Mouse (Mus musculus) gastrocnemius, adult 18-20 months (tissue): ENCODE results near the gene Med29. TPM values are rescaled to one million over a fixed set of nuclear protein-coding genes. Genes with fewer than 3 reads are reported as not detected.

Source experiments
- DNase-seq: peaks from one replicate; pipeline ENCODE4 v3.0.0; 2021; ENCODE audit warnings: low spot score
- long read RNA-seq, 2 experiments: library from polyadenylated mRNA; stranded (forward); transcript quantifications; one replicate each; pipeline ENCODE4 v2.0.0; 2021
- total RNA-seq, 2 experiments: library from RNA; stranded (reverse); gene quantifications; 2 replicates each; pipeline ENCODE4 v1.2.3; 2021

Gene Med29
- total RNA-seq = 10 to 100 TPM; 22.7 to 24.1 TPM
- long read RNA-seq, experiment 1, transcript Med29-201 (4 exons, 1,281 nt) = major isoform, 29 of 30 reads
- long read RNA-seq, experiment 1, partial matches to known transcripts = 0 of 30 reads
- long read RNA-seq, experiment 1, other reads (novel, unspliced or antisense) = 1 of 30 reads
- long read RNA-seq, experiment 2, transcript Med29-201 (4 exons, 1,281 nt) = major isoform, 29 of 31 reads
- long read RNA-seq, experiment 2, partial matches to known transcripts = 0 of 31 reads
- long read RNA-seq, experiment 2, other reads (novel, unspliced or antisense) = 2 of 31 reads

- peak; percentile 99 for DNase-seq
These were observed at the start of gene Med29, which contains the start of gene Paf1 for GRCm38 (mm10) chr7:28392429-28393271. Gene Med29, minus strand, starts transcription at chr7:28392708. Gene Paf1, plus strand, starts transcription at chr7:28392951.

DNA sequence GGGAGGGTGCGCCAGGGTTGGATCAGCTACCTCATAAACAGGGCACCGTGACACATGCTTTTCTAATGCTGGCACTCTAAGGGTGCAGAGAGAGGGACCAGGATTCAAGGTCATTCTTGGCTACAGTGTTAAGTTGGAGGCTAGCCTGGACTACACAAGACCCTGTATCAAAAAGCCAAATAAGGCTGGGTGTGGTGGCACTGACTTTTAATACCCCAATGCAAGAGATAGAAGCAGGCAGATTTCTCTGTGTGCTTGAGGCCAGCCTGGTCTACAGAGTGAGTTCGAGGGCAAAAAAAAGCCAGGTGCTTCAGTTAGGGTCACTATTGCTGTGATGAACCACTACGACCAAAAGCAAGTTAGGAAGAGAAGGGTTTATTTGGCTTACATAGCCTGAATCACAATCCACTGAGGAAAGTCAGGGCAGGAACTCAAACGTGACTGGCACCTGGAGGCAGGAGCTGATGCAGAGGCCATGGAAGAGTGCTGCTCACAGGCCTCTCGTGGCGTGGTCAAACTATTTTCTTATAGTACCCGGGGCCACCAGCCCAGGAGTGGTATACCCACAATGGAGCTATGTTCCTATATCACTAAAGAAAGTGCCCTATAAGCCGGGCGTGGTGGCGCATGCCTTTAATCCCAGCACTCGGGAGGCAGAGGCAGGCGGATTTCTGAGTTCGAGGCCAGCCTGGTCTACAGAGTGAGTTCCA lies 49.4 kb upstream of the Med29 start:
- DNase-seq = no peak

DNA sequence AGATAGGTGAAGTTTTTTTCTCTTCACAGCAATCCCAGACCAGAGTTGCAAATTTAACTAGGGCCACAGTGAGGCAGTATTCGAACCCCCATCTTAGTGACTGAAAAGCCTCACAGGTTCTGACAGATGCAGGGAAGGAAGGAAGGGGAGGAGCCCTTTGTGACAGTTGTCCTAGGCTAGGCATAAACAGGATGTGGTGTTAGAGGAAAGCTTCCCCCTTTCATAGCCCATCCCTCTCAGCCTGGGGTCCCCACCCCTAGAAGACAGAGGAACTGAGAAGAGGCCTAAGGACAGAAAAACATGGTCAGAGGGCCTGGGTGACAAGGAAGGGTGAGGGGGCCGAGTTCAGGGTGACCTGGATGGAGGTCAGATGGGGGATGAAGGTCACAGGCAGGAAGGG lies 48.2 kb upstream of the Med29 start:
- peak; percentile 10 for DNase-seq

DNA sequence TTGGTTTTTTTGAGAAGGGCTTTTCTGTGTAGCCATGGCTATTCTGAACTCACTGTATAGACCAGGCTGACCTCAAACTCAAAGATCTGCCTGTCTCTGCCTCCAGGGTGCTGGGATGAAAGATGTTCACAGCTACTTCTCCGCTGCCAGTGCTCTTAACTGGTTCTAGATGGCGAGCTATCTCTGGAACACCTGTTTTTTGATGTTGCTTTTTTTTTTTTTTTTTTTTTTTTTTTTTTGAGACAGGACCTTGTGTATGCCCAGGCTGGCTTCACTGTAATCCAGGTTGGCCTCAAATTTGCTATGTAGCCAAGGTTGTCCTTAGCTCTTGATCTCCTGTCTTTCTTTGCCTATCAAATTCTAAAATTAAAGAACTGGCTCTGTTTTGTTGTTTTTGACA lies 46.3 kb upstream of the Med29 start:
- DNase-seq = no peak

GRCm38 (mm10) chr7:28437964-28438363 lies 45.5 kb upstream of the Med29 start:
- DNase-seq = no peak

DNA sequence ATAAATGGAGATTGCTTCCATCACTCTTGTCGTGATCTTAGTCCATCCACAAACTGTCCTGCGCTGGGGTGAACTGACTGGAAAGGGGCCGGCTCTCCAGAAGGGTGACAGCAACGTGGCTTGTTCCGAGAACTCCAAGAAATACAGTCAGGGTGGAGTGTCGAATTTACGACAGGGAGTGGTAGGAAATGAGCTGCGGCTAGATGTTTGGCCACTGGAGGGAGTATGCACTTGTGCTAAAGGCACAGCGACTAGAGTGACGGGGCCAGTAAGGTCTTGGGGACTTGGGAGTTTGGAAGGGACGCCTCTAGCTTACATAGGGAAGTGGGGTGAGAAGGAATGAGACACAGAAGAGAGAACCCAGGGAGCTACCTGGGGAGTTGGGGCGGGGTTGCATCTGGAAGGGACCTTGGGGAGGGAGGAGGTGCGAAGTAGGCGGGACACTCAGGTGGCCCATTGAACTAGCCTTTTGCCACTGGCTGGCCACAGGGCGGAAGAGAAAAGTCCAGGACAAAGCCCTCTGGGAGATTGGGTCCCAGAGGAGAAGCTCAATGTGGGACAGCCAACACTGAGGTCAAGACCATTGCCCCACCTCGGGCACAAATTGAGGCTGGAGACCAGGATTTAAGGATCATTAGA lies 44.5 kb upstream of the Med29 start, which contains the start of gene Gmfg:
Gene Gmfg, plus strand, starts transcription at position 516 of the 639 bp plus-strand sequence.
- DNase-seq = peak; percentile 84

GRCm38 (mm10) chr7:28436271-28436904 lies 43.9 kb upstream of the Med29 start:
- peak; percentile 100 for DNase-seq

GRCm38 (mm10) chr7:28435660-28436259 lies 43.3 kb upstream of the Med29 start:
- peak; percentile 26 for DNase-seq

DNA sequence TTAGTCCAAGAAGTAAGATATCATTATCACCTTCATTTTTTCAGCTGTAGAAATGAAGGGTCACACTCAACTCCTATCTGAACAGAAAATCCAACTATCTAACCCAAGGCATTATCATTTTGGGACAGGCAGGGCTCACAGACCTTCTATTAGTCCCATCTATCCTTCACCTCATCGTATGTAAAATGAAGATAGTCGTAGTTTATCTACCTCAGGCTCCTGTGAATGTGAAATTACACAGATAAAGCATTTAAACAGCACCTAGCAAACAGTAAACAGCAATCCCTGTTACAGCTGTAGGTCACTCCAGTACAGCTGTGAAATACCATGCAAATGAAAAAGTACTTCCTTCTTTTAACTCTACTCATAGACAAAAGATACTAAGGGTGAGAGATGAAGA lies 39.7 kb upstream of the Med29 start:
- DNase-seq = no peak

- DNase-seq = no peak
These were observed 38.0 kb upstream of the Med29 start for GRCm38 (mm10) chr7:28430512-28430911.

- no peak for DNase-seq
These were observed 35.2 kb upstream of the Med29 start for GRCm38 (mm10) chr7:28427738-28428137.

- DNase-seq = no peak
These were observed 30.5 kb upstream of the Med29 start for GRCm38 (mm10) chr7:28423018-28423417.

DNA sequence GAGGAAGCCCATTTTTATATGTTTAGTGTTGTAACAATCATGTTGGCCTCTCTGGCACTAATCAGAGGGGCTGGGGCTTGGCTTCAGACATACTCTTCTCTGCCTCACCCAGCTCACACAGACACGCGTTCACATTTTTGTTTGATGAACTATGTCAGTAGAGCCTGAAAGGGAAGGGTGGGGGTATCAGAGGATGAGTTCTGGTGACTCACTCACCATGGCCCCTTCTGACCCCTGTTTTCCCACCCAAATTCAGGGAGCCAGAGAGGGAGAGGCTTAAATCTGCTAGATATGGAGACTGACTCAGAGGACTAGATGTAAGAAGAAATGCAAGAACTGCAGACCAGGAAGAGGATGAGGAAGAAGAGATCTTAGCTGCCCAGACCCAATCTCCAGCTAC lies 26.9 kb upstream of the Med29 start:
- peak; percentile 16 for DNase-seq

- peak; percentile 80 for DNase-seq
These were observed 25.7 kb upstream of the Med29 start for GRCm38 (mm10) chr7:28418096-28418670.

DNA sequence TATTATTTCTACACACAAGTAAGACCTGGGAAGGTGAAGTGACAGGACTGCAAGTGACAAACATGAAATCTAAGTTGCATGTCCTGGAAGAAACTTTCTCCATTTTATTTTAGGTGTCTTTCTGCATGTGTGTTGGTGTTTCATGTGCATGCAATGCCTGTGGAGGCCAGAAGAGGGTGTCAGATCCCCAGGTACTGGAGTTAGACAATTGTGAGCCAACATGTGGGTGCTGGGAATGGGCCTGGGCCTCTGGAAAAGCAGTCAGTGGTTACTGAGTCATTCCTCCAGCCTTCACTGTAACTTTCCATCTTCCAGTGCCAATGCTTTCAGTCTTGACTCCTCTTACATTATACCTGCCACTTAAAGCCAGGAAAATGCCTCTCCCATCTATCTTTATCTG lies 24.9 kb upstream of the Med29 start:
- no peak for DNase-seq

GRCm38 (mm10) chr7:28412826-28413225 lies 20.3 kb upstream of the Med29 start:
- DNase-seq = no peak

DNA sequence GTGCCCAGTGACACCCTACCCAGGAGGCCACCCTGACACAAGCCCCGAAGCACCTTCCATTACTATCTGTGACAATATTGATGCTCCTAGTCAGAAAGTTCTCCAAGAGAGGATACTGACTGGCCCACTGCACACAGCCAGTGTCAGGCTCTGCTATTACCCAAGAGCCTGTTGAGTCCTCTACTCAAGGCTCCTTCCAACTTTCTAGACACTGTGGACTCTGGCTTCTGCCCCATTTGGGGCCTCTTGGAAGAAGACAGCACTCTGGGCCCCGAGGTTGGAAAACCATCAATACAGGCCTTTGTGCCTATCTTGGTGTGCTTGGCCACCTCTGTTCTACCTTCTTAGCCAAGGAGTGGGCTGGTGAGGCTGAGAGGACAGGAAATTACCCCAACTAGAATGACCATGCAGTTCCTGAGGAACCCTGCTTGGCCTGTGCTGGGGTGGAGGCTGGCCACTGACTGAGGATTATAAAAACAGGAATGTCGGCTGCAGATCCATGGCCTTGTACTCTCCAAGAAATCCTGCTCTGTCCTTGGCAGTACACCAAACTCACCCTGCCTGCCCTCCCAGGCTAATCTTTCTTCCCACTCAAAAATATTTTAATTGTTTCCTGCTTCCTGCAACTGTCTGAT lies 18.4 kb upstream of the Med29 start:
- DNase-seq = peak; percentile 77

- DNase-seq = no peak
These were observed 9.4 kb upstream of the Med29 start for GRCm38 (mm10) chr7:28401942-28402341.

GRCm38 (mm10) chr7:28401030-28401429 lies 8.5 kb upstream of the Med29 start:
- DNase-seq = no peak
